Mouse (Mus musculus) adipocyte (in vitro differentiated cells): Measurements from ENCODE around the gene Socs3.
A peak's percentile ranks its signal among the peaks of the same experiment; 100 is the strongest.

Experiments used
- DNase-seq: peaks from one replicate; pipeline ENCODE4 v3.0.0-alpha.2; 2016; ENCODE audit warnings: low spot score

The Socs3 gene

GRCm38 (mm10) chr11:117972656-117973558 lies 3.1 kb upstream of the Socs3 start:
- no peak for DNase-seq

GRCm38 (mm10) chr11:117971646-117972242 lies 1.9 kb upstream of the Socs3 start:
- no peak for DNase-seq

GRCm38 (mm10) chr11:117971100-117971499 lies 1.3 kb upstream of the Socs3 start:
- DNase-seq: no peak

- DNase-seq: peak; percentile 94
Measured at GRCm38 (mm10) chr11:117969100-117969944, 525 bp downstream of the Socs3 start.

- no peak for DNase-seq
Measured at GRCm38 (mm10) chr11:117968716-117969099, 1.1 kb downstream of the Socs3 start.

GRCm38 (mm10) chr11:117968016-117968671 lies 1.7 kb downstream of the Socs3 start:
- peak; percentile 59 for DNase-seq

- DNase-seq: no peak
Measured at GRCm38 (mm10) chr11:117967249-117968015, 2.4 kb downstream of the Socs3 start.

- DNase-seq: peak; percentile 75
Measured at GRCm38 (mm10) chr11:117966506-117967100, 3.2 kb downstream of the Socs3 start.

- no peak for DNase-seq
Measured at GRCm38 (mm10) chr11:117965561-117965981, 4.3 kb downstream of the Socs3 start.

GRCm38 (mm10) chr11:117965052-117965451 lies 4.8 kb downstream of the Socs3 start:
- no peak for DNase-seq

GRCm38 (mm10) chr11:117964294-117964693 lies 5.6 kb downstream of the Socs3 start:
- no peak for DNase-seq

GRCm38 (mm10) chr11:117963872-117964271 lies 6.0 kb downstream of the Socs3 start:
- peak; percentile 52 for DNase-seq

- DNase-seq: peak; percentile 94
Measured at GRCm38 (mm10) chr11:117963091-117963793, 6.6 kb downstream of the Socs3 start.

- DNase-seq: peak; percentile 85
Measured at GRCm38 (mm10) chr11:117962228-117963067, 7.4 kb downstream of the Socs3 start.

GRCm38 (mm10) chr11:117960601-117961000 lies 9.2 kb downstream of the Socs3 start:
- DNase-seq: no peak

- no peak for DNase-seq
Measured at GRCm38 (mm10) chr11:117959741-117960381, 10.0 kb downstream of the Socs3 start.

- no peak for DNase-seq
Measured at GRCm38 (mm10) chr11:117959166-117959565, 10.7 kb downstream of the Socs3 start.

- peak; percentile 82 for DNase-seq
Measured at GRCm38 (mm10) chr11:117958197-117958596, 11.7 kb downstream of the Socs3 start.

- DNase-seq: no peak
Measured at GRCm38 (mm10) chr11:117955621-117956020, 14.2 kb downstream of the Socs3 start.
